Mouse (Mus musculus): Measurements from ENCODE around the gene Ogdh. TPM values are rescaled to one million over a fixed set of nuclear protein-coding genes. Genes with fewer than 3 reads are reported as not detected.

Ogdh gene
- polyA plus RNA-seq, 1 experiment from 2014 or later = 101 TPM

GRCm38 (mm10) chr11:6273607-6274006 is 17.8 kb upstream of the Ogdh start:
- Histone ChIP-seq H3K4me1 (peaks cover 24% of the 10 kb centered on the region), H3K4me3 (replicated peaks) (peak overlapping the region; percentile 91), H3K9ac (peak overlapping the region; percentile 85; the same call in 1 of the 2 replicates), H3K4me2 (replicated peaks) (peak overlapping the region; percentile 80), H3K9me3 (replicated peaks) (no peaks in the 10 kb centered on the region), H3K27ac (replicated peaks) (no peak overlapping the region), H3K36me3 (peaks cover 17% of the 10 kb centered on the region), H3K27me3 (no peaks in the 10 kb centered on the region)
- no peak for ATAC-seq (ENCODE audit: insufficient number of reproducible peaks, low FRiP score, low TSS enrichment, low read depth)
- 54% methylated on average over 11 of the region's 11 CpGs for WGBS

DNA sequence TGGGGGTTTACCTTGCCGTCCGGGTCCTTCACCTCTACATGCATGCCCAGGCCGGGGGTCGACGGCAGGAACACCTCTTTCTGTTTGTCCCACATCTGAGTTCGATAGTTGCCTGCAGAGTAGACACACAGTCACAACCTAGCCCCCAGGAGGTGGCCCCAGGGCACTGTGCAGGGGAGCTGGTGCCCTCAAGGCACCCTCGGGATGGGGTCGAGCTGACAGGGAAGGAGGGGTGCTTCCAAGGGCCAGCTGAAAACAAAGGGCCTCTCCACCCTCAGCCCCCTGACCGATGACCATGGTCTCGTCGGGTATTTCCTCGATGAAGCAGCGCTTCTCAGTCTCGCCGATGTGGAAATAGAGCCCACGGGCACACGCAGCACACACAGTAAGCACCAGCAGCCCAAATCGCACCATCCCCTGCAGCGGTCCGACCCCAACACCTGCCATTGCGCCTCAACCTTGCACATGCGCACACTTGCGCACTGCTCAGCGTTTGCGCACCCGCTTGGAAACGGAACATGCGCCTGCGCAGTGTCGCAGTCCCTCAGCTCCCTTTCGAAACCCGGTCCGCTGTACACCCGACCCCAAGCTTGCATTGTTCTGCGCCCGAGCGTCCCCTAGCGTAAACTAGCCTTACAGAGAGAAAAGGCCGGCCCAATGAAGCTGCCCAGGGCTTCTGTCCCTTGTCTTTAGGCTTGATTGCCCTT is 16.9 kb upstream of the Ogdh start, which contains the start of gene Tmed4:
Gene Tmed4, minus strand, starts transcription at position 484 of the 707 bp plus-strand sequence.
- peak within 1 kb of the TSS; percentile 31; the same call in 1 of the 2 replicates for H3K27ac ChIP-seq (replicated peaks)
- peaks cover 17% of the 10 kb centered on the region for H3K36me3 ChIP-seq
- peak within 1 kb of the TSS; percentile 80 for H3K4me2 ChIP-seq (replicated peaks)
- under 1% methylated on average over 39 of the region's 39 CpGs for WGBS
- no peaks in the 10 kb centered on the region for H3K9me3 ChIP-seq (replicated peaks)
- ATAC-seq (ENCODE audit: insufficient number of reproducible peaks, low FRiP score, low TSS enrichment, low read depth) = peak; percentile 97
- peak within 1 kb of the TSS; percentile 85 for H3K9ac ChIP-seq
- H3K4me3 ChIP-seq (replicated peaks) = peak within 1 kb of the TSS; percentile 91
- no peaks in the 10 kb centered on the region for H3K27me3 ChIP-seq
- peaks cover 24% of the 10 kb centered on the region for H3K4me1 ChIP-seq

- H3K9ac ChIP-seq = peak overlapping the region; percentile 85; the same call in 1 of the 2 replicates
- peaks cover 17% of the 10 kb centered on the region for H3K36me3 ChIP-seq
- H3K4me2 ChIP-seq (replicated peaks) = peak overlapping the region; percentile 80
- 24% methylated on average over 7 of the region's 7 CpGs for WGBS
- H3K4me1 ChIP-seq = peaks cover 24% of the 10 kb centered on the region
- H3K4me3 ChIP-seq (replicated peaks) = peak overlapping the region; percentile 91
- 0 out of 2 replicates have a peak overlapping the region, but pooled peaks have one; percentile 31 for H3K27ac ChIP-seq (replicated peaks)
- H3K9me3 ChIP-seq (replicated peaks) = no peaks in the 10 kb centered on the region
- ATAC-seq (ENCODE audit: insufficient number of reproducible peaks, low FRiP score, low TSS enrichment, low read depth) = no peak; the same call in 1 of the 2 replicates
- no peaks in the 10 kb centered on the region for H3K27me3 ChIP-seq
Observed at GRCm38 (mm10) chr11:6275094-6275484, 16.3 kb upstream of the Ogdh start.

DNA sequence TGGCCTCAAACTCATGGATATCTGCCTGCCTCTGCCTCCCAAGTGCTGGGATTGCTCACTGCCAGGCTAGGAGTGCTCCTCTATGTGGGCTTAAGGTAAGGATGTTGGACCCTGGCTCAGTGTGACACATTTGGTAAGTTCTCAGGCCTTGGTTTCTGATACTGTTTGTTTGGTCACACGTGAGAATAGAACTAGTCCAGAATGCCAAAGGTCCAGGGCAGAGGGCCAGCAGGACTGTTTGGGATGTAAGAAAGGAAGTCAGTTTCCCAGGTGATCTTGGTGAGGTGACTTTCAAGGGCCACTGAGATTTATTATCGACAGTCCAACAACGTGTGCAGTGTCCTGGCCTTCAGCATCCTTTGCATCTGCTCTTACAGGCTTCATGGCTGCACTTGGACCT is 15.0 kb upstream of the Ogdh start:
- Histone ChIP-seq H3K27me3 (no peaks in the 10 kb centered on the region), H3K27ac (replicated peaks) (no peak overlapping the region), H3K36me3 (peaks cover 8% of the 10 kb centered on the region), H3K4me3 (replicated peaks) (no peak overlapping the region), H3K4me1 (peaks cover 24% of the 10 kb centered on the region), H3K9me3 (replicated peaks) (no peaks in the 10 kb centered on the region), H3K4me2 (replicated peaks) (no peak overlapping the region), H3K9ac (no peak overlapping the region)
- WGBS = 79% methylated on average over 3 of the region's 3 CpGs
- ATAC-seq (ENCODE audit: insufficient number of reproducible peaks, low FRiP score, low TSS enrichment, low read depth) = no peak

- Histone ChIP-seq H3K9me3 (replicated peaks) (no peaks in the 10 kb centered on the region), H3K36me3 (no peaks in the 10 kb centered on the region), H3K27me3 (no peaks in the 10 kb centered on the region), H3K4me3 (replicated peaks) (no peak overlapping the region), H3K27ac (replicated peaks) (no peak overlapping the region), H3K9ac (no peak overlapping the region), H3K4me1 (no peaks in the 10 kb centered on the region), H3K4me2 (replicated peaks) (no peak overlapping the region)
- 76% methylated on average over 3 of the region's 3 CpGs for WGBS
- ATAC-seq (ENCODE audit: insufficient number of reproducible peaks, low FRiP score, low TSS enrichment, low read depth) = no peak
Observed at GRCm38 (mm10) chr11:6282940-6283339, 8.5 kb upstream of the Ogdh start.

- no peak for ATAC-seq (ENCODE audit: insufficient number of reproducible peaks, low FRiP score, low TSS enrichment, low read depth)
- no peak overlapping the region for H3K4me2 ChIP-seq (replicated peaks)
- peaks cover 7% of the 10 kb centered on the region for H3K4me1 ChIP-seq
- no peaks in the 10 kb centered on the region for H3K27me3 ChIP-seq
- no peaks in the 10 kb centered on the region for H3K9me3 ChIP-seq (replicated peaks)
- H3K27ac ChIP-seq (replicated peaks) = no peak overlapping the region
- H3K4me3 ChIP-seq (replicated peaks) = no peak overlapping the region
- 92% methylated on average over 3 of the region's 3 CpGs for WGBS
- no peak overlapping the region for H3K9ac ChIP-seq
- H3K36me3 ChIP-seq = no peaks in the 10 kb centered on the region
Observed at GRCm38 (mm10) chr11:6290138-6290537, 1.3 kb upstream of the Ogdh start.

DNA sequence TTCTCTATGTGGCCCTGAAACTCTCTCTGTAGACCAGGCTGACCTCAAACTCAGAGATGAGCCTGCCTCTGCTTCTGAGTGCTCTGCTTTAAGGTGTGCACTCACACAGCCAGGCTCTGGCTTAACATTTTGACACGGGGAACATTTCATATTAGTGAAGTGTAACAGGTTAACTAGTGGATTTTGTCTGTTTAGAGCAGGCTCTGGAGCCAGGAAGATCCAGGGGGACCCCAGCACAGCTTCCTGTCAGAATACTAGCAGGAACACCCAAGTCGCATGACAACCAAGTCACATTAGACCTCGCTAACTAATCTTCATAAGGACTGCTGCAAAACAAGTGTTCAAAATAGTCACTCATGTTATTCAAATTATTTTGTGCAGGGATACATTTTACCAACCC is 550 bp upstream of the Ogdh start:
- Histone ChIP-seq H3K4me3 (replicated peaks) (peak overlapping the region; percentile 74), H3K36me3 (no peaks in the 10 kb centered on the region), H3K9me3 (replicated peaks) (no peaks in the 10 kb centered on the region), H3K27me3 (no peaks in the 10 kb centered on the region), H3K9ac (peak overlapping the region; percentile 16; the same call in 1 of the 2 replicates), H3K4me1 (peaks cover 7% of the 10 kb centered on the region), H3K27ac (replicated peaks) (peak overlapping the region; percentile 93), H3K4me2 (replicated peaks) (peak overlapping the region; percentile 52)
- WGBS = 27% methylated on average over 3 of the region's 3 CpGs
- ATAC-seq (ENCODE audit: insufficient number of reproducible peaks, low FRiP score, low TSS enrichment, low read depth) = no peak

DNA sequence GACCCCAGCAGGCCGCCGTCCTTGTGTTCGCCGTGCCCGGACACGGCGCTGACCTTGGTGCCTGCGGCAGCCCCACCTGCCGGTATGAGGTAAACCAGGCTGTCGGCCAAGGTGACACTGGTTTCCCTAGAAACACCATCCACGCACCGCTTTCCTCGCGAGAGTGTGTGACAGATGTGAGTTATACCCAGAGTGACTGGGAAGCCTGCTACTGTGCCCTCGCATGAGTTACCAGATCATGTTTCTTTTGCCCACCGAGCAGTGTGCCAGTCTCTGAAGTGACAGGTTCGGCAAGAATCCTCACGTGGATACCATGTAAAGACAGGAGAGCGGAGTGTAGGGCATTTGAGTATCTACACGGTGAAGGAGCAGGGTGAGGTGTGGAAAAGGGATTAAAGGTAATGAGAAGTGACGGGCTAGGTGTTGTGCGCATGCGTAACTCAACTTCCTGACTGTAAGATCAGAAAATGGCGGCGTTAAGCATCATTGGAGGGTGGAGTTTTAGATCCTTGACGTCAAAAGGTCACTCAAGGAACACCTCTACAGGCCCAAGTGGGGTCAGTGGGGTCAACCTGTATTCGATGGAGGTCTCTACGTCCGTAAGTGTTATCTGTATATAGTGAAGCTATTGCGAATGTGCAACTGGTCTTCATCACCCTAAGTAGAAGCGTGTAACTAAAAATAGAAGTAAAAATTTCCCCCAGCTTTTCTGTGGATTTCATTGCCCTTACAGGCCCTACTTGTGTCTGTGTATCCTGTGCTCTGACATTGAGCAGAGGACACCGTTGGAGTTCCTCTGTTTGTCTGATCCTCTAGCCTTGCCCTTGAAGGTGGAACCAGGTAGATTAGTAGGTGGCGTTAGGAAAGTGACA is 919 bp downstream of the Ogdh start:
- 16% methylated on average over 33 of the region's 33 CpGs for WGBS
- peak overlapping the region; percentile 67 for H3K4me2 ChIP-seq (replicated peaks)
- no peaks in the 10 kb centered on the region for H3K27me3 ChIP-seq
- peak overlapping the region; percentile 74 for H3K4me3 ChIP-seq (replicated peaks)
- peak overlapping the region; percentile 93 for H3K27ac ChIP-seq (replicated peaks)
- H3K36me3 ChIP-seq = peaks cover 5% of the 10 kb centered on the region
- no peak for ATAC-seq (ENCODE audit: insufficient number of reproducible peaks, low FRiP score, low TSS enrichment, low read depth)
- peak overlapping the region; percentile 65 for H3K9ac ChIP-seq
- H3K9me3 ChIP-seq (replicated peaks) = no peaks in the 10 kb centered on the region
- H3K4me1 ChIP-seq = peaks cover 7% of the 10 kb centered on the region

GRCm38 (mm10) chr11:6292988-6293349 is 1.5 kb downstream of the Ogdh start:
- WGBS = 93% methylated on average over 4 of the region's 4 CpGs

DNA sequence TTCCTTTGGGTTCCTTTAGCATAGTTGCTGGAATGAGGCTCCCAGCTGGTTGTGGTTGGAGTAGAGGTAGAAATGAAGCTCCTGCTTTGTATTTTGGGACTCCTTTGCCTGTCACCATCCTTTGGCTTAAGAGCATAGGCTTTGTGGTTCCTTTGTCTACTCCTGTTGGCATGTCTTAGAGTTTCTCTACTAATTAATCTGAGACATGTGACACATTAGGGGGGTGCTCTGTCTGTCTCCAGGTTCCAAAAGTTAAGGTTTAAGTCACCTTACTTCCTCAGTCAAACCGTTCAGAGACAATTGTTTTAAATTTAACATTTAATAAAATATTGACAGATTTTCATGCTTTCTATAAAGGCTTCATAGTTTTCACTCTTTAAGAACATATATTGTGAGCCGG is 2.2 kb downstream of the Ogdh start:
- 92% methylated on average over 2 of the region's 2 CpGs for WGBS
- H3K9ac ChIP-seq = no peak overlapping the region
- peaks cover 7% of the 10 kb centered on the region for H3K4me1 ChIP-seq
- no peaks in the 10 kb centered on the region for H3K9me3 ChIP-seq (replicated peaks)
- peaks cover 17% of the 10 kb centered on the region for H3K36me3 ChIP-seq
- H3K4me2 ChIP-seq (replicated peaks) = no peak overlapping the region
- no peak overlapping the region for H3K4me3 ChIP-seq (replicated peaks)
- no peak overlapping the region for H3K27ac ChIP-seq (replicated peaks)
- no peaks in the 10 kb centered on the region for H3K27me3 ChIP-seq
- ATAC-seq (ENCODE audit: insufficient number of reproducible peaks, low FRiP score, low TSS enrichment, low read depth) = no peak

More at GRCm38 (mm10) chr11:6292988-6293349, 1.5 kb downstream of the Ogdh start:
- no peaks in the 10 kb centered on the region for H3K27me3 ChIP-seq
- peaks cover 11% of the 10 kb centered on the region for H3K36me3 ChIP-seq
- peaks cover 7% of the 10 kb centered on the region for H3K4me1 ChIP-seq
- no peak overlapping the region for H3K9ac ChIP-seq
- H3K4me2 ChIP-seq (replicated peaks) = peak overlapping the region; percentile 67
- H3K9me3 ChIP-seq (replicated peaks) = no peaks in the 10 kb centered on the region
- peak overlapping the region; percentile 93; the same call in 1 of the 2 replicates for H3K27ac ChIP-seq (replicated peaks)
- no peak for ATAC-seq (ENCODE audit: insufficient number of reproducible peaks, low FRiP score, low TSS enrichment, low read depth)
- H3K4me3 ChIP-seq (replicated peaks) = peak overlapping the region; percentile 74

DNA sequence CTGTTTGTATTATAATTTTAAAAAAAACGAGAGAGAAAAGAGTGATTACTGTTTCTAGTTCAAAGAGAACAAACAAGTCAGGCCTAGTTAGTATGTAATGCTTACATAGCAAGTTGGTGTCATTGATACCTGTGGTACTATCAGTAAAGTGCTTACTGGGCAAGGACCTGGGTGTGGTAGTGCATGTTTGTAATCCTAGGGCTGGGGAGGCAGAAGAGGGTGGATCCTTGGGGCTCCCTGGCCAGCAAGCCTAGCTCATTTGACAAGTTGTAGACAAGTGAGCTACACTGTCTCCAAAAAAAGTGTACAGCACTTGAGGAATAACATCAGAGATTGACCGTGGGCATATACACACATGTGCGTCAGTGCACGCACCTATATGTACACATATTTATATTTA is 3.2 kb downstream of the Ogdh start:
- Histone ChIP-seq H3K27me3 (no peaks in the 10 kb centered on the region), H3K9me3 (replicated peaks) (no peaks in the 10 kb centered on the region), H3K9ac (no peak overlapping the region), H3K4me2 (replicated peaks) (no peak overlapping the region), H3K4me1 (peaks cover 7% of the 10 kb centered on the region), H3K27ac (replicated peaks) (no peak overlapping the region), H3K4me3 (replicated peaks) (no peak overlapping the region), H3K36me3 (peaks cover 24% of the 10 kb centered on the region)
- 94% methylated on average over 4 of the region's 4 CpGs for WGBS
- no peak for ATAC-seq (ENCODE audit: insufficient number of reproducible peaks, low FRiP score, low TSS enrichment, low read depth)

Data from embryonic facial prominence, embryonic 15.5 days (tissue).